Mouse (Mus musculus) yolk sac, embryonic 10.5 days (tissue): ENCODE results near the gene Fbrsl1.
A peak's percentile ranks its signal among the peaks of the same experiment; 100 is the strongest.

ENCODE experiments used
- DNase-seq: peaks from one replicate; pipeline ENCODE4 v3.0.0-alpha.2; 2017; ENCODE audit warnings: low spot score

Gene Fbrsl1

GRCm38 (mm10) chr5:110413018-110413417 is 35.3 kb downstream of the Fbrsl1 start:
- no peak for DNase-seq

- DNase-seq = no peak
Observed at GRCm38 (mm10) chr5:110410386-110410785, 37.9 kb downstream of the Fbrsl1 start.

- DNase-seq = no peak
Observed at GRCm38 (mm10) chr5:110408967-110409366, 39.3 kb downstream of the Fbrsl1 start.

- no peak for DNase-seq
Observed at GRCm38 (mm10) chr5:110406065-110406714, 42.1 kb downstream of the Fbrsl1 start.

- DNase-seq = no peak
Observed at GRCm38 (mm10) chr5:110403931-110404330, 44.4 kb downstream of the Fbrsl1 start.

- no peak for DNase-seq
Observed at GRCm38 (mm10) chr5:110402557-110402956, 45.7 kb downstream of the Fbrsl1 start.

- DNase-seq = no peak
Observed at GRCm38 (mm10) chr5:110401101-110401500, 47.2 kb downstream of the Fbrsl1 start.

GRCm38 (mm10) chr5:110395006-110395661 is 53.2 kb downstream of the Fbrsl1 start:
- DNase-seq = no peak

- no peak for DNase-seq
Observed at GRCm38 (mm10) chr5:110392727-110393126, 55.6 kb downstream of the Fbrsl1 start.

- DNase-seq = no peak
Observed at GRCm38 (mm10) chr5:110390631-110391030, 57.7 kb downstream of the Fbrsl1 start.

- no peak for DNase-seq
Observed at GRCm38 (mm10) chr5:110387332-110387731, 61.0 kb downstream of the Fbrsl1 start.

- peak; percentile 58 for DNase-seq
Observed at GRCm38 (mm10) chr5:110386371-110387330, 61.7 kb downstream of the Fbrsl1 start.

GRCm38 (mm10) chr5:110385263-110385662 is 63.0 kb downstream of the Fbrsl1 start:
- no peak for DNase-seq

GRCm38 (mm10) chr5:110384491-110384890 is 63.8 kb downstream of the Fbrsl1 start:
- no peak for DNase-seq

GRCm38 (mm10) chr5:110379823-110380222 is 68.5 kb downstream of the Fbrsl1 start:
- no peak for DNase-seq

GRCm38 (mm10) chr5:110379086-110379485 is 69.2 kb downstream of the Fbrsl1 start:
- DNase-seq = no peak

- DNase-seq = no peak
Observed at GRCm38 (mm10) chr5:110378181-110378583, 70.1 kb downstream of the Fbrsl1 start.

- DNase-seq = peak; percentile 32
Observed at GRCm38 (mm10) chr5:110376802-110377433, 71.4 kb downstream of the Fbrsl1 start.

- DNase-seq = no peak
Observed at GRCm38 (mm10) chr5:110363822-110364545, 84.3 kb downstream of the Fbrsl1 start.

GRCm38 (mm10) chr5:110363179-110363821 is 85.0 kb downstream of the Fbrsl1 start:
- peak; percentile 79 for DNase-seq

- DNase-seq = no peak
Observed at GRCm38 (mm10) chr5:110362813-110363178, 85.5 kb downstream of the Fbrsl1 start.
